Mouse (Mus musculus) CH12.LX (cell line): Measurements from ENCODE around the gene Cep41. TPM values are rescaled to one million over a fixed set of nuclear protein-coding genes. Genes with fewer than 3 reads are reported as not detected.

Experiments used
- DNase-seq: peaks from one replicate; pipeline ENCODE4 v3.0.0-alpha.2; 2013; ENCODE audit errors: extremely low read depth
- H3K27ac ChIP-seq: 2 replicates; pipeline ENCODE4 v1.5.1; 2012; ENCODE audit warnings: low read depth, mild to moderate bottlenecking, control low read depth, moderate library complexity; ENCODE audit not compliant: insufficient read depth
- H3K27me3 ChIP-seq: replicated peaks from 2 replicates; pipeline ENCODE3; 2012; ENCODE audit warnings: inconsistent platforms
- H3K36me3 ChIP-seq, 2 experiments: replicated peaks in 1 of 2; 2 replicates each; pipeline versions ENCODE3 to v1.6.1; 2012; ENCODE audit warnings: inconsistent platforms in 1 of 2, low read length in 1 of 2, mild to moderate bottlenecking in 1 of 2, mixed read lengths in 1 of 2, moderate library complexity in 1 of 2; ENCODE audit not compliant: control insufficient read depth in 1 of 2, insufficient read depth in 1 of 2
- H3K4me1 ChIP-seq, 2 experiments: 2 replicates each; pipeline ENCODE4 v1.6.1; 2012; ENCODE audit warnings: inconsistent platforms in 1 of 2, moderate library complexity in 1 of 2; ENCODE audit not compliant: insufficient read depth in 2 of 2, control insufficient read depth in 1 of 2
- H3K4me2 ChIP-seq: 2 replicates; pipeline ENCODE4 v1.6.1; 2012; ENCODE audit warnings: low read depth, mild to moderate bottlenecking, control low read depth; ENCODE audit not compliant: poor library complexity, insufficient read depth, severe bottlenecking
- H3K4me3 ChIP-seq, 3 experiments: fragments of 150-350 bp in 1 of 3; sonication (generic) in 1 of 3; replicated peaks in 1 of 3; 2 replicates each; pipeline versions ENCODE3 to v1.5.1; 2011 to 2012; ENCODE audit warnings: low read depth in 2 of 3, low read length in 2 of 3, mild to moderate bottlenecking in 2 of 3, moderate library complexity in 2 of 3, control low read depth in 1 of 3, improper control_type of control experiment in 1 of 3, inconsistent platforms in 1 of 3, mixed read lengths in 1 of 3; ENCODE audit not compliant: poor library complexity in 1 of 3
- H3K79me2 ChIP-seq: replicated peaks from 2 replicates; pipeline ENCODE4 v1.6.1; 2012; ENCODE audit warnings: mild to moderate bottlenecking, moderate library complexity; ENCODE audit not compliant: control insufficient read depth, poor library complexity, insufficient read depth, severe bottlenecking; ENCODE audit errors: extremely low read depth
- H3K9ac ChIP-seq: 2 replicates; pipeline ENCODE4 v1.6.1; 2012; ENCODE audit warnings: low read depth, mild to moderate bottlenecking, control low read depth, moderate library complexity; ENCODE audit not compliant: insufficient read depth
- H3K9me3 ChIP-seq: replicated peaks from 2 replicates; pipeline ENCODE3; 2012; ENCODE audit warnings: low read length, inconsistent platforms, mixed read lengths
- BHLHE40 ChIP-seq: IDR thresholded peaks from 2 replicates; pipeline ENCODE4 v1.6.1; 2011; ENCODE audit warnings: mild to moderate bottlenecking, low read depth, low read length, improper control_type of control experiment
- CHD1 ChIP-seq: IDR thresholded peaks from 2 replicates; pipeline ENCODE4 v1.6.1; 2012; ENCODE audit warnings: low read depth, low read length, improper control_type of control experiment, inconsistent platforms
- CHD2 ChIP-seq: IDR thresholded peaks from 2 replicates; pipeline ENCODE4 v1.6.1; 2011; ENCODE audit warnings: low read length, improper control_type of control experiment
- EP300 ChIP-seq: IDR thresholded peaks from 2 replicates; pipeline ENCODE4 v1.6.1; 2011; ENCODE audit warnings: low read length, improper control_type of control experiment
- ETS1 ChIP-seq: conservative IDR thresholded peaks from 2 replicates; pipeline ENCODE4 v1.6.1; 2012; ENCODE audit warnings: low read depth, mild to moderate bottlenecking, inconsistent platforms, low read length, improper control_type of control experiment, moderate library complexity
- HCFC1 ChIP-seq: IDR thresholded peaks from 2 replicates; pipeline ENCODE4 v1.6.1; 2012; ENCODE audit warnings: low read depth, mild to moderate bottlenecking, inconsistent platforms, low read length, improper control_type of control experiment
- KAT2A ChIP-seq: IDR thresholded peaks from 2 replicates; pipeline ENCODE4 v1.6.1; 2012; ENCODE audit warnings: low read length, improper control_type of control experiment, inconsistent platforms; ENCODE audit not compliant: insufficient replicate concordance
- MAX ChIP-seq: IDR thresholded peaks from 2 replicates; pipeline ENCODE4 v1.6.1; 2011; ENCODE audit warnings: low read length, improper control_type of control experiment
- MAZ ChIP-seq: IDR thresholded peaks from 2 replicates; pipeline ENCODE4 v1.6.1; 2012; ENCODE audit warnings: low read depth, mild to moderate bottlenecking, inconsistent platforms, low read length, improper control_type of control experiment, moderate library complexity
- MXI1 ChIP-seq: IDR thresholded peaks from 2 replicates; pipeline ENCODE4 v1.6.1; 2011; ENCODE audit warnings: mild to moderate bottlenecking, low read depth, low read length, improper control_type of control experiment
- NRF1 ChIP-seq: IDR thresholded peaks from 2 replicates; pipeline ENCODE4 v1.6.1; 2014; ENCODE audit warnings: low read depth, mild to moderate bottlenecking, inconsistent platforms, low read length, improper control_type of control experiment, moderate library complexity
- PAX5 ChIP-seq: IDR thresholded peaks from 2 replicates; pipeline ENCODE4 v1.6.1; 2012; ENCODE audit warnings: low read length, inconsistent platforms, mixed read lengths
- POLR2A ChIP-seq: IDR thresholded peaks from 2 replicates; pipeline ENCODE4 v1.6.1; 2011; ENCODE audit warnings: low read depth, mild to moderate bottlenecking, improper control_type of control experiment, low read length
- RAD21 ChIP-seq: IDR thresholded peaks from 2 replicates; pipeline ENCODE4 v1.6.1; 2011; ENCODE audit warnings: low read depth, mild to moderate bottlenecking, low read length, improper control_type of control experiment, moderate library complexity
- RCOR1 ChIP-seq: conservative IDR thresholded peaks from 2 replicates; pipeline ENCODE4 v1.6.1; 2012; ENCODE audit warnings: low read depth, mild to moderate bottlenecking, inconsistent platforms, low read length, improper control_type of control experiment
- TBP ChIP-seq: conservative IDR thresholded peaks from 2 replicates; pipeline ENCODE4 v1.6.1; 2011; ENCODE audit warnings: low read depth, low read length, improper control_type of control experiment
- TCF12 ChIP-seq: IDR thresholded peaks from 2 replicates; pipeline ENCODE4 v1.6.1; 2014; ENCODE audit warnings: low read depth, mild to moderate bottlenecking, inconsistent platforms, low read length, improper control_type of control experiment
- UBTF ChIP-seq: IDR thresholded peaks from 2 replicates; pipeline ENCODE4 v1.6.1; 2012; ENCODE audit warnings: low read depth, mild to moderate bottlenecking, inconsistent platforms, low read length, improper control_type of control experiment, moderate library complexity
- USF1 ChIP-seq: IDR thresholded peaks from 2 replicates; pipeline ENCODE4 v1.6.1; 2014; ENCODE audit warnings: low read depth, mild to moderate bottlenecking, inconsistent platforms, low read length, improper control_type of control experiment
- ZKSCAN1 ChIP-seq: IDR thresholded peaks from 2 replicates; pipeline ENCODE4 v1.6.1; 2012; ENCODE audit warnings: low read depth, inconsistent platforms, low read length, improper control_type of control experiment, borderline replicate concordance
- dilution Hi-C: fragments of 300-500 bp; cut with MboI; formaldehyde crosslinking; loops from 2 replicates; pipeline ENCODE4 v1.14.3; 2020; ENCODE audit warnings: low sequenced_read_pairs; ENCODE audit not compliant: extremely low pct_unique_long_range_greater_than_20kb, extremely low pct_ligation_motif_present
- in situ Hi-C: fragments of 300-500 bp; cut with MboI; formaldehyde crosslinking; loops from 3 replicates; pipeline ENCODE4 v1.14.3; 2019; ENCODE audit warnings: low sequenced_read_pairs, low pct_ligation_motif_present, low pct_unique_long_range_greater_than_20kb, mixed read lengths
- polyA plus RNA-seq: library from polyadenylated mRNA; unstranded; fragments of >175 nt; gene quantifications from 2 replicates; pipeline ENCODE4 v1.2.1, GENCODE M21; 2012; ENCODE audit warnings: low read depth; ENCODE audit not compliant: insufficient read length
- total RNA-seq, 2 experiments: library from RNA; depleted of rRNA; stranded (reverse); fragments of 300-350 nt in 1 of 2; fragments of >200 nt in 1 of 2; gene quantifications; 2 replicates each; pipeline ENCODE4 v1.2.3; 2012 to 2014

Cep41 gene
- total and polyA plus RNA-seq, 3 experiments = 4.2 to 11.4 (median 8.7) TPM

DNA sequence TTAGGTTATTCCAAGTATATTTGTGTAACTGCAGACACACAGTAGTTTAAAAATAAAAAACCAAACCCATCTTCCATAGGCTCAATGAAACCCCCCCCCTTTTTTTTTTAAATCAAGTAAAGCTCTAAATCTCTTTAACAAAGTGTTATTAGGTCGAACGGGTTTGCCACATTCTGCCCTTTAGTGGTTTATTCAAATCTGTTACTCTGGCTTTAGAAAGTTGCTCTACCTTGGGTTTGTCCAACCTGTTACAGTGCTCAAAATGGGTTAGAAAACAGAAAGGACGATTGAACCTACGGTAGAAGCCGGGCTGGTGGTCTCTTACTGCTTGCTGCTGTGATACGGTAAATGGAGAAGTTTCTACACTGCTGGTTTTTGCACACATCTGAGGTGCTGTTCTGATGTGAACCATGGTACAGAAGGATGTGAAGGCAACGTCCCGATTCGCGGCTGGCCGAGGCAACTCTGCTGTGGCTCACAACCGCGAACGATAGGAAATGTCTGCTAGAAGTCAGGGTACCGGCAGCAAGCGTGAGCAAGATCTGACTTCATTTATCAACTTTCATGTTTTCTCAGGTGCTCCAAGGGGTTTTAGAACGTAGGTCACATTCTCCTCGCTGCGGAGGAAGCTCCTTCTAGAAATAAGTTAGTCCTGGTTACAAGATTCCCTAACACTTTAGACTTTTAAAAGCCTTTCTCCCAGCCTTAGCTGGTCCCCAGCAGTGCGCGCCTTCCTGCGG lies 41.6 kb upstream of the Cep41 start:
- H3K9me3 ChIP-seq = peaks cover 25% of the 10 kb centered on the region
- H3K4me1 ChIP-seq = no peaks in the 10 kb centered on the region
- H3K4me3 ChIP-seq = no peak overlapping the region
- H3K9ac ChIP-seq = no peak overlapping the region
- H3K27ac ChIP-seq = no peak overlapping the region
- no peaks in the 10 kb centered on the region for H3K79me2 ChIP-seq
- no peaks in the 10 kb centered on the region for H3K36me3 ChIP-seq
- in situ Hi-C loops = no loop called here
- dilution Hi-C loops = no loop called here
- no peak for DNase-seq
- no peaks in the 10 kb centered on the region for H3K27me3 ChIP-seq
- no peak overlapping the region for H3K4me2 ChIP-seq
- no peak for TF ChIP-seq NRF1
- no peak for TF ChIP-seq KAT2A
- TF ChIP-seq CHD2 = no peak
- no peak for TF ChIP-seq ZKSCAN1
- TF ChIP-seq RCOR1 = no peak
- TF ChIP-seq HCFC1 = no peak
- no peak for TF ChIP-seq MXI1
- TF ChIP-seq RAD21 = no peak
- no peak for TF ChIP-seq EP300
- no peak for TF ChIP-seq CHD1
- TF ChIP-seq TBP = no peak
- no peak for TF ChIP-seq ETS1
- TF ChIP-seq BHLHE40 = no peak

DNA sequence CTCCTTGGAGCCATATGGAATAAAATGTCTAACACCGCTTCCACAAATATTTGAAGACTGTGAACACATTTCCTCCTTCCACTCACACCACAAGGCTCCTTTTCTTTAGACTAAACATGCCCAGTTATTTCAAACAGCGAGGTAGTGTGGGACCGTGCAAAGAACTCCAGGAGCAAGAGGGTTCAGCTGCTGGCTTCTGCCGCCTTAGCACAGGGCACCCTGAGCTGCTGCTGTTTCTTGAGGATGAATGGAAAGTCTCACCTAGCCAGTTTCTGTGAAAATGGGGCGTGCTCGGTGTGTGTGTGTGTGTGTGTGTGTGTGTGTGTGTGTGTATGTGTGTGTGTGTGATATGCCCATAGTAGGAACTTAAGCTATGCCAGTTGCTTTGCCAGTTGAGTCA lies 40.9 kb upstream of the Cep41 start:
- Histone ChIP-seq H3K9ac (no peak overlapping the region), H3K36me3 (no peaks in the 10 kb centered on the region), H3K4me3 (no peak overlapping the region), H3K79me2 (no peaks in the 10 kb centered on the region), H3K4me1 (no peaks in the 10 kb centered on the region), H3K4me2 (no peak overlapping the region), H3K27ac (no peak overlapping the region), H3K9me3 (peaks cover 25% of the 10 kb centered on the region), H3K27me3 (no peaks in the 10 kb centered on the region)
- no peak for TF ChIP-seq RCOR1
- no peak for TF ChIP-seq TCF12
- no peak for TF ChIP-seq MAX
- TF ChIP-seq UBTF = no peak
- TF ChIP-seq USF1 = no peak
- no peak for TF ChIP-seq POLR2A
- no peak for TF ChIP-seq MXI1
- no peak for TF ChIP-seq TBP
- no peak for TF ChIP-seq BHLHE40
- TF ChIP-seq NRF1 = no peak
- TF ChIP-seq MAZ = no peak
- no peak for TF ChIP-seq PAX5
- in situ Hi-C loops = no loop called here
- dilution Hi-C loops = no loop called here
- DNase-seq = no peak
